In genomic region chr15:100984154-100984893, GRCm38 (mm10) we compare ENCODE assay signal across 9 mouse cellular contexts.
DNase-seq lines count a peak whose midpoint lies in the region; ATAC-seq and TF ChIP-seq lines count a peak whose summit lies in the region.
"Had no signal": no experiment of that assay in that cellular context is flagged by ENCODE, and none has a peak within 500 bp of the region (broad histone marks: within the 10 kb centered on the region; RNA-seq: fewer than 3 reads in every experiment).

No protein-coding gene starts in this region.

- peak overlapping the region; percentile 86 for H3K27ac ChIP-seq in layer of hippocampus, adult 2 months
- H3K27ac ChIP-seq in embryonic facial prominence, embryonic 13.5 days = no peak overlapping the region
- H3K27ac ChIP-seq in intestine, embryonic 15.5 days = no peak overlapping the region
- no peak overlapping the region for H3K27ac ChIP-seq in neural tube, embryonic 12.5 days

- H3K9me3 ChIP-seq in embryonic facial prominence, embryonic 13.5 days = no peaks in the 10 kb centered on the region
- no peaks in the 10 kb centered on the region for H3K9me3 ChIP-seq in intestine, embryonic 15.5 days
- H3K9me3 ChIP-seq in neural tube, embryonic 12.5 days = no peaks in the 10 kb centered on the region

- H3K36me3 ChIP-seq in embryonic facial prominence, embryonic 13.5 days = no peaks in the 10 kb centered on the region
- no peaks in the 10 kb centered on the region for H3K36me3 ChIP-seq in intestine, embryonic 15.5 days
- peaks cover under 1% of the 10 kb centered on the region; the same call in 1 of the 2 replicates for H3K36me3 ChIP-seq in neural tube, embryonic 12.5 days

- peak overlapping the region; percentile 44 for H3K4me3 ChIP-seq in layer of hippocampus, adult 2 months
- peak overlapping the region; percentile 61 for H3K4me3 ChIP-seq in embryonic facial prominence, embryonic 13.5 days
- H3K4me3 ChIP-seq in intestine, embryonic 15.5 days (replicated peaks) = peak overlapping the region; percentile 56
- H3K4me3 ChIP-seq in neural tube, embryonic 12.5 days = peak overlapping the region; percentile 44
- H3K4me3 ChIP-seq: erythroblast, embryonic 14.5 days had no signal

- peak overlapping the region; percentile 80 for H3K4me2 ChIP-seq in embryonic facial prominence, embryonic 13.5 days
- H3K4me2 ChIP-seq in intestine, embryonic 15.5 days (replicated peaks) = peak overlapping the region; percentile 93
- peak overlapping the region; percentile 77 for H3K4me2 ChIP-seq in neural tube, embryonic 12.5 days (replicated peaks)

- peaks cover 4% of the 10 kb centered on the region; the same call in 1 of the 2 replicates for H3K4me1 ChIP-seq in embryonic facial prominence, embryonic 13.5 days
- H3K4me1 ChIP-seq in intestine, embryonic 15.5 days (replicated peaks) = peaks cover 8% of the 10 kb centered on the region
- peaks cover 26% of the 10 kb centered on the region for H3K4me1 ChIP-seq in neural tube, embryonic 12.5 days

- 24% methylated on average over 12 of the region's 12 CpGs for WGBS in embryonic facial prominence, embryonic 13.5 days
- 24% methylated on average over 12 of the region's 12 CpGs for WGBS in intestine, embryonic 15.5 days
- WGBS in neural tube, embryonic 12.5 days = 11% methylated on average over 12 of the region's 12 CpGs

- ATAC-seq in embryonic facial prominence, embryonic 13.5 days (ENCODE audit: insufficient number of reproducible peaks, insufficient read depth, low FRiP score, low TSS enrichment, low read depth) = no peak
- peak; percentile 53 for ATAC-seq in intestine, embryonic 15.5 days
- no peak; the same call in 1 of the 2 replicates for ATAC-seq in neural tube, embryonic 12.5 days (ENCODE audit: low FRiP score, low read depth)

- no peak for TF ChIP-seq CTCF in layer of hippocampus, adult 2 months (conservative IDR thresholded peaks at IDR 0.05)

- H3K9ac ChIP-seq in embryonic facial prominence, embryonic 13.5 days = peak overlapping the region; percentile 77
- H3K9ac ChIP-seq in intestine, embryonic 15.5 days = peak overlapping the region; percentile 56
- peak overlapping the region; percentile 63 for H3K9ac ChIP-seq in neural tube, embryonic 12.5 days

- DNase-seq in layer of hippocampus, adult 2 months (ENCODE audit: low spot score in 2 of 2) = no peak
- DNase-seq in layer of hippocampus, adult 9-10 months (ENCODE audit: low spot score) = no peak
- no peak for DNase-seq in cerebellum, postnatal 25 days
- DNase-seq in layer of hippocampus, adult 18-20 months (ENCODE audit: low spot score in 2 of 2) = no peak
- no peak for DNase-seq in layer of hippocampus, adult 11-12 months (ENCODE audit: low spot score)

- peaks cover 5% of the 10 kb centered on the region; the same call in 1 of the 2 replicates for H3K27me3 ChIP-seq in embryonic facial prominence, embryonic 13.5 days
- H3K27me3 ChIP-seq in intestine, embryonic 15.5 days (replicated peaks) = peaks cover 4% of the 10 kb centered on the region; the same call in 1 of the 2 replicates
- H3K27me3 ChIP-seq in neural tube, embryonic 12.5 days (replicated peaks) = no peaks in the 10 kb centered on the region
